Mouse (Mus musculus) hindbrain, embryonic 11.5 days (tissue): ENCODE data around the gene B3gat3. TPM values are rescaled to one million over a fixed set of nuclear protein-coding genes. Genes with fewer than 3 reads are reported as not detected.
"Not testable (repeated sequence)": the region's sequence is repeated elsewhere in the genome, so short reads cannot be mapped to it uniquely, and the experiment has no call there.

Source experiments
- ATAC-seq: fragments of 200-750 bp; cut with Nextera tagmentation; 2 replicates; pipeline ENCODE4 v1.8.0; 2017; ENCODE audit warnings: mild to moderate bottlenecking, moderate TSS enrichment, moderate library complexity; ENCODE audit not compliant: low FRiP score
- DNase-seq: peaks from one replicate; pipeline ENCODE4 v3.0.0-alpha.2; 2015; ENCODE audit warnings: low spot score
- H3K27ac ChIP-seq: fragments of 300-500 bp; sonication (generic); 2 replicates; pipeline ENCODE4 v1.5.1; 2014; ENCODE audit warnings: mild to moderate bottlenecking, low read depth, low read length
- H3K27me3 ChIP-seq: fragments of 300-500 bp; sonication (generic); 2 replicates; pipeline ENCODE4 v1.6.1; 2014; ENCODE audit warnings: mild to moderate bottlenecking, low read length, moderate library complexity, mixed read lengths; ENCODE audit not compliant: control insufficient read depth, insufficient read depth
- H3K36me3 ChIP-seq: fragments of 300-500 bp; sonication (generic); 2 replicates; pipeline ENCODE4 v1.6.1; 2014; ENCODE audit warnings: mild to moderate bottlenecking, low read length, moderate library complexity, mixed read lengths; ENCODE audit not compliant: control insufficient read depth, insufficient read depth
- H3K4me1 ChIP-seq: fragments of 300-500 bp; sonication (generic); replicated peaks from 2 replicates; pipeline ENCODE4 v1.6.1; 2014; ENCODE audit warnings: low read length, mixed read lengths; ENCODE audit not compliant: control insufficient read depth, insufficient read depth
- H3K4me2 ChIP-seq: fragments of 300-500 bp; sonication (generic); replicated peaks from 2 replicates; pipeline ENCODE4 v1.6.1; 2014; ENCODE audit warnings: mild to moderate bottlenecking, low read depth, low read length
- H3K4me3 ChIP-seq: fragments of 300-500 bp; sonication (generic); 2 replicates; pipeline ENCODE4 v1.5.1; 2014; ENCODE audit warnings: low read depth, low read length
- H3K9ac ChIP-seq: fragments of 300-500 bp; sonication (generic); 2 replicates; pipeline ENCODE4 v1.6.1; 2014; ENCODE audit warnings: low read depth, low read length
- H3K9me3 ChIP-seq: fragments of 300-500 bp; sonication (generic); 2 replicates; pipeline ENCODE4 v1.6.1; 2016; ENCODE audit warnings: low read length; ENCODE audit not compliant: control insufficient read depth
- WGBS: fragments of 180-500 bp; shearing (Covaris S2); extraction: QIAGEN DNeasy Blood & Tissue Kit; methylation state at CpG from one replicate; pipeline ENCODE4 v1.1.7; 2014; 5-methylcytosine and 5-hydroxymethylcytosine counted together
- polyA plus RNA-seq: library from polyadenylated mRNA; unstranded; fragments of >200 nt; fragmentation: Nextera tagmentation; extraction: Ambion mirVana; gene quantifications from 2 replicates; pipeline ENCODE4 v1.2.1, GENCODE M21; 2014

B3gat3 gene
- polyA plus RNA-seq, 1 experiment from 2014 or later = 43.5 TPM

DNA sequence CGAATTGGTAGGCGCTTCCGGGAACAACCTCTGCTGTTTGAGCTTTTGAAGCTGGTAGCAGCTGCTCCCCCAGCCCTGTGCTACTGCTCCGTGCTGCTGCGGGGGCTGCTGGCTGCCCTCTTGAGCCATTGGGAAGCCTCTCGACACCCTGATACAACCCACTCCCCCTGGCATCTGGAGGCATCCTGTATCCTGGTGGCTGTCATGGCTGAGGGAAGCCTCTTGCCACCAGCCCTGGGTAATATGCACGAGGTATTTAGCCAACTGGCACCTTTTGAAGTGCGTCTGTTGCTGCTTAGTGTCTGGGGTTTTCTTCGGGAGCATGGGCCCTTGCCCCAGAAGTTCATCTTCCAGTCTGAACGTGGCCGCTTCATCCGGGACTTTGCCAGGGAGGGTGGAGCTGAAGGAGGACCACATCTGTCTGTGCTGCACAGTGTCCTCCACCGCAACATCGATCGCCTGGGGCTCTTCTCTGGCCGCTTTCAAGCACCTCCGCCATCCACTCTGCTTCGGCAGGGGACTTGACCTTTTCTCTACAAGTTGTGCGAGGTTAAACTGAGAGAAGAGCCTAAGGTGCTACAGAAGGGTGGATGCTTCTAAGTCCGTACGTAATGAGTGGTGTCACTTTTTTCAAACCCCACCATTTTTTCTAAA, 22.8 kb upstream of the B3gat3 start:
- Histone ChIP-seq H3K4me2 (peak overlapping the region; percentile 41), H3K27ac (peak overlapping the region; percentile 75), H3K4me1 (peaks cover 11% of the 10 kb centered on the region), H3K4me3 (peak overlapping the region; percentile 99), H3K9ac (peak overlapping the region; percentile 55)
- DNase-seq (peak; percentile 60), ATAC-seq (peak; percentile 72)
- H3K27me3 ChIP-seq, H3K9me3 ChIP-seq, H3K36me3 ChIP-seq: not testable (repeated sequence)
- 30% methylated on average over 21 of the region's 21 CpGs for WGBS

DNA sequence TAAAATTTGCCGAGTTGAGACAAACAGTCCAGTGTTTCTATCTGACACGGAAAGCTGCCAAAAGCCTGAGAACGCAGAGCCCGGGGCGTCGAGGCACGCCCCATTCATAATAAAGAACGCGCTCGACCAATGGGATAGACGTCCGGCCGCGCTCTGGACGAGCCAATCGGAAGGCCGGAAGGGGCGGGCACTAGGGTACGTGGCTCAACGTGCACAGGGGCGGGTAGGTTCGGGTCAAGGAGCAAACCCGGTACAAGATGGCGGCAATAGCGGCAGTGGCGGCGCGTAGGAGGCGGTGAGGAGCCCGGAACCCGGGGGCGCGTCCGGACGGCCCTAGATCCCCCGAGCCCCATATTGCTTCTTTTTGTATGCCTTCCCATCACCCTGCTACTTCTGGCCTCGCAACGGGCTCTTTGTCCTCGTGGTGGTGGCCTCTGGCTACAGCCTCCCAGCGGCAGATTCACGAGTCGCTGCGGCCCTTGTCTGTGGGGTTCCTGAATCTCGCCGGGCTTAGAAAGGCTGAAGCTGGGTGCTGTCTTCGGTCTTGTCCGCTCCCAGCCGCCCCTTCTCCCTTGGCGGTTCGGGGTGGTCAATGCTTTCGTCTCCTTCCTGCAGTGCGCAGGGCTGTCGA, 22.2 kb upstream of the B3gat3 start, which contains the start of gene Ganab:
Gene Ganab, plus strand, starts transcription at position 207 of the 631 bp plus-strand sequence.
- WGBS = under 1% methylated on average over 53 of the region's 53 CpGs
- Histone ChIP-seq H3K27ac (peak within 1 kb of the TSS; percentile 79), H3K9ac (peak within 1 kb of the TSS; percentile 97), H3K4me3 (peak within 1 kb of the TSS; percentile 99), H3K4me2 (peak within 1 kb of the TSS; percentile 70), H3K4me1 (peaks cover 11% of the 10 kb centered on the region), H3K9me3 (no peaks in the 10 kb centered on the region), H3K36me3 (no peaks in the 10 kb centered on the region), H3K27me3 (no peaks in the 10 kb centered on the region)
- DNase-seq (peak; percentile 97), ATAC-seq (peak; percentile 98)

- H3K27ac ChIP-seq = peak overlapping the region; percentile 79; the same call in 1 of the 2 replicates
Observed at GRCm38 (mm10) chr19:8898576-8898975, 21.6 kb upstream of the B3gat3 start.

DNA sequence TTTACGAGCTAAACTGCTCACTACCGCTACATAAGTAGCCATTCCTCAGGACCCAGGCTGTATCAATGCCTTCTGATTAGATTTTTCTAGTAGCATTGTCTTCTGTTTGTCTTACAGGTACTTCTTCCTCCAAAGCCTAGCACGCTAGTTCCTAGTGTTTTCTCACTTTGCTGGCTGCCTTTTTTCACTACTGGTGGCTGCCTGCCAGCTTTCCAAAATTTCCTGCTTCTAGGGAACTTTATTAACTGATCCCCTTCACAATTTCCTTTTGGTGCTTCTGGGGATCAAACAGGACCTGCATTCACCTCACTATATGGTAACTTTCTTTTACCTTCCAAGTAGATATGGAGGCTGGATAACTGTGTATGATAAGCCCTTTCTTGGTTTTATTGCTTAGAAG, 21.1 kb upstream of the B3gat3 start:
- Histone ChIP-seq H3K27ac (no peak overlapping the region), H3K4me2 (peak overlapping the region; percentile 70), H3K36me3 (no peaks in the 10 kb centered on the region), H3K27me3 (no peaks in the 10 kb centered on the region), H3K9ac (peak overlapping the region; percentile 97), H3K9me3 (no peaks in the 10 kb centered on the region), H3K4me1 (peaks cover 11% of the 10 kb centered on the region), H3K4me3 (peak overlapping the region; percentile 99)
- WGBS = 75% methylated on average over 3 of the region's 3 CpGs
- DNase-seq = no peak
- ATAC-seq = no peak

More at GRCm38 (mm10) chr19:8898576-8898975, 21.6 kb upstream of the B3gat3 start:
- H3K9ac ChIP-seq = peak overlapping the region; percentile 97
- peak overlapping the region; percentile 70 for H3K4me2 ChIP-seq
- 15% methylated on average over 13 of the region's 13 CpGs for WGBS
- no peak for DNase-seq
- no peaks in the 10 kb centered on the region for H3K27me3 ChIP-seq
- H3K4me3 ChIP-seq = peak overlapping the region; percentile 99
- no peaks in the 10 kb centered on the region for H3K9me3 ChIP-seq
- H3K4me1 ChIP-seq = peaks cover 11% of the 10 kb centered on the region
- H3K36me3 ChIP-seq = no peaks in the 10 kb centered on the region
- ATAC-seq = no peak

- DNase-seq = no peak
- H3K9me3 ChIP-seq = no peaks in the 10 kb centered on the region
- peaks cover 4% of the 10 kb centered on the region for H3K4me1 ChIP-seq
- no peak overlapping the region for H3K27ac ChIP-seq
- no peak overlapping the region for H3K9ac ChIP-seq
- ATAC-seq = no peak
- WGBS = 94% methylated on average over 5 of the region's 5 CpGs
- no peaks in the 10 kb centered on the region for H3K27me3 ChIP-seq
- no peak overlapping the region for H3K4me3 ChIP-seq
- peaks cover 11% of the 10 kb centered on the region for H3K36me3 ChIP-seq
- H3K4me2 ChIP-seq = no peak overlapping the region
Observed at GRCm38 (mm10) chr19:8903412-8903811, 16.8 kb upstream of the B3gat3 start.

DNA sequence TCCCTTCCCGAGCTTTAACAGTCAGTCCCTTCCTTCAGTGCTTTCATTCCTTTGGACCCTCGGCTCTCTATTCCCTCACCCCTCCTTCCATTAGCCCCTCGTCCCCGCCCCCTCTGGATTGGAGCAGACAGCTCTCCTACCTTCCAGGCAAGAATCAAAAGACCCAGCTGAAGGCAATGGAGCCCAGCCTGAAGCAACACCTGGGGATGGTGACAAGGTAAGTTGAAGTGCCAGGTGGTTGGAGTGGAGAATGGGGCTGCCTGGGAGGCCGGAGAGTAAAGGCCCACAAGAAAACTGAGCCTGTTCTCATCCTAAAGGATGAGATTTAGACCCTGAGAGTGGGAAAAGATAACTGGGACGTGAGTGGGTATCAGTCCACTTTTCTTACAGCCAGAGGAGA, 11.6 kb upstream of the B3gat3 start:
- no peak for DNase-seq
- H3K4me1 ChIP-seq = no peaks in the 10 kb centered on the region
- no peak overlapping the region for H3K27ac ChIP-seq
- peaks cover 39% of the 10 kb centered on the region for H3K36me3 ChIP-seq
- no peaks in the 10 kb centered on the region for H3K9me3 ChIP-seq
- 96% methylated on average over 6 of the region's 6 CpGs for WGBS
- ATAC-seq = no peak
- no peaks in the 10 kb centered on the region for H3K27me3 ChIP-seq
- no peak overlapping the region for H3K4me2 ChIP-seq
- H3K9ac ChIP-seq = no peak overlapping the region
- H3K4me3 ChIP-seq = no peak overlapping the region

DNA sequence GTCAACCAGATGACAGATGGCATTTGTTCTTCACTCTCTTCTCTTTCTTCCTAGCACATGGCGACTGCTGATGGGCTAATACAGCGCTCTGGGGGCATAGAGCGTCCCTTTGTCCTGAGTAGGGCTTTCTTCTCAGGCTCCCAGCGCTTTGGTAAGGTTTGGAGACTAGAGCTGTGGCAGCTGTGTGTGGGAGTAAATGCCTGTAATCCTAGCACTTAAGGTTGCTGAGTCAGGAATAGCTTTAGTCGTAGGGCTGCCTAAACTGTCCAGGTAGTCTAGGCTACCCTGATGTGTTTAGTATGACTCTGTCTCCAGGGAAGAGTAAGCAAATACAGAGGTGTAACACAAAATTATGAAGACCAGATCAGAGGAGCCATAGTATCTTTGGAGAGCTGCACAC, 8.4 kb upstream of the B3gat3 start:
- WGBS = 88% methylated on average over 5 of the region's 5 CpGs
- Histone ChIP-seq H3K27ac (no peak overlapping the region), H3K4me2 (no peak overlapping the region), H3K9ac (no peak overlapping the region), H3K9me3 (no peaks in the 10 kb centered on the region), H3K4me1 (no peaks in the 10 kb centered on the region), H3K36me3 (peaks cover 45% of the 10 kb centered on the region), H3K4me3 (no peak overlapping the region), H3K27me3 (no peaks in the 10 kb centered on the region)
- no peak for DNase-seq
- ATAC-seq = no peak

DNA sequence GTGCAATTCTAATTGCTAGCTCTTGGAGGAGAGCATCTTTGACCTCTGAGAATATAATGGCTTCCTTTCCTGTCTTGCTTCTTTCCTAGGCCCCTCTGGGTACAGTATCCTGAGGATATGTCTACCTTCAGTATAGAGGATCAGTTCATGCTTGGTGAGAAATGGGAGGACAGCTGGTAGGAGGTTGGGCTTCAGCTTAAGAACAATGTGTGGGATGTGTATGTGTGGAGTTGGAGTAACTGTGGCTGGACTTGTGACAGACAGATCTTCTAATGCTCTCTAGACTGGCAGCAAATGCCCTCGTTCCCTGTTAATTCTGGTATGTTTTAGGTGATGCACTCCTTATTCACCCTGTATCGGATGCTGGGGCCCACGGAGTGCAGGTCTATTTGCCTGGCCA, 6.0 kb upstream of the B3gat3 start:
- no peak for DNase-seq
- H3K36me3 ChIP-seq = peaks cover 32% of the 10 kb centered on the region

DNA sequence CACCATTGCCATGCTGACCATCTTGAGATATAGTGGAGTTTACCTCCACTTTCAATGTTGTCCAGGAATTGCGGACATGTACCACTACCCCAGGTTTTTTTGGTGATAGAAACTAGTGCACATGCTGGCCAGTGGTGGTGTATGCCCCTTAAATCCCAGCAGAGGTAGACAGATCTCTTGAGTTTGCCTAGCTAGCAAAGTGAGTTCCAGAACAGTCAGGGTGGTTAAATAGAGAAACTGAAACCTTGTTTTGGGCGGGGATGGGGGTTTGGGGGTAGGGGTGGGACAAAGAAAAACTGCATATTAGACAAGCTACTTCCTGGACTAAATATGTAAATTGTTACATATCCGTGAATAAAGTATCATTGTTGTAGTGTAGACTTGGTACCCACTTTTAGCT, 1.2 kb upstream of the B3gat3 start:
- Histone ChIP-seq H3K27me3 (no peaks in the 10 kb centered on the region), H3K9ac (no peak overlapping the region), H3K27ac (no peak overlapping the region), H3K4me3 (no peak overlapping the region), H3K4me2 (no peak overlapping the region), H3K36me3 (peaks cover 9% of the 10 kb centered on the region; the same call in 1 of the 2 replicates), H3K4me1 (no peaks in the 10 kb centered on the region; the same call in 1 of the 2 replicates), H3K9me3 (no peaks in the 10 kb centered on the region)
- ATAC-seq = no peak
- no peak for DNase-seq
- 93% methylated on average over 3 of the region's 3 CpGs for WGBS

More for the DNA sequence above, 6.0 kb upstream of the B3gat3 start:
- WGBS = 91% methylated on average over 3 of the region's 3 CpGs
- H3K4me3 ChIP-seq = no peak overlapping the region
- H3K4me1 ChIP-seq = no peaks in the 10 kb centered on the region
- H3K27me3 ChIP-seq = no peaks in the 10 kb centered on the region
- ATAC-seq = no peak
- no peak overlapping the region for H3K9ac ChIP-seq
- H3K4me2 ChIP-seq = no peak overlapping the region
- no peaks in the 10 kb centered on the region for H3K9me3 ChIP-seq
- H3K27ac ChIP-seq = no peak overlapping the region
